Mouse (Mus musculus) small intestine, adult 2 months (tissue): Measurements from ENCODE around the gene Wapl. TPM values are rescaled to one million over a fixed set of nuclear protein-coding genes. Genes with fewer than 3 reads are reported as not detected.

Source experiments
- H3K27ac ChIP-seq: fragments of 200-500 bp; 2 replicates; pipeline ENCODE4 v1.5.1; 2012; ENCODE audit warnings: low read depth, low read length, control low read depth, inconsistent platforms; ENCODE audit not compliant: insufficient read depth
- H3K27me3 ChIP-seq: fragments of 200-500 bp; 2 replicates; pipeline ENCODE4 v1.6.1; 2012; ENCODE audit warnings: mild to moderate bottlenecking, moderate library complexity, low read length, inconsistent platforms; ENCODE audit not compliant: control insufficient read depth, insufficient read depth
- H3K36me3 ChIP-seq: fragments of 200-500 bp; 2 replicates; pipeline ENCODE4 v1.6.1; 2012; ENCODE audit warnings: mild to moderate bottlenecking, low read length, control low read depth, inconsistent platforms; ENCODE audit not compliant: control insufficient read depth, insufficient read depth
- H3K4me1 ChIP-seq: fragments of 200-500 bp; 2 replicates; pipeline ENCODE4 v1.6.1; 2012; ENCODE audit warnings: low read length, inconsistent platforms, mixed read lengths; ENCODE audit not compliant: control insufficient read depth, insufficient read depth, insufficient read length
- H3K4me3 ChIP-seq: fragments of 200-500 bp; 2 replicates; pipeline ENCODE4 v1.5.1; 2012; ENCODE audit warnings: low read depth, mild to moderate bottlenecking, control low read depth, inconsistent platforms, low read length, moderate library complexity
- CTCF ChIP-seq: fragments of 200-500 bp; IDR thresholded peaks from 2 replicates; pipeline ENCODE4 v1.5.1; 2012; ENCODE audit warnings: low read depth, mild to moderate bottlenecking, control low read depth, inconsistent platforms, low read length, moderate library complexity, mixed read lengths; ENCODE audit not compliant: insufficient replicate concordance, insufficient read length; ENCODE audit errors: extremely low read depth
- POLR2A ChIP-seq: fragments of 200-500 bp; IDR thresholded peaks from 2 replicates; pipeline ENCODE4 v1.6.1; 2012; ENCODE audit warnings: low read depth, mild to moderate bottlenecking, control low read depth, inconsistent platforms, low read length, moderate library complexity
- WGBS: fragments of 180-500 bp; shearing (Covaris S2); methylation state at CpG from one replicate; pipeline ENCODE4 v1.1.7; 2018; 5-methylcytosine and 5-hydroxymethylcytosine counted together
- polyA plus RNA-seq: library from polyadenylated mRNA; depleted of rRNA; stranded (reverse); fragments of >200 nt; gene quantifications from 2 replicates; pipeline ENCODE4 v1.2.3, GENCODE M21; 2012; rRNA removed

The Wapl gene
- polyA plus RNA-seq, 1 experiment, result 6.0 TPM

DNA sequence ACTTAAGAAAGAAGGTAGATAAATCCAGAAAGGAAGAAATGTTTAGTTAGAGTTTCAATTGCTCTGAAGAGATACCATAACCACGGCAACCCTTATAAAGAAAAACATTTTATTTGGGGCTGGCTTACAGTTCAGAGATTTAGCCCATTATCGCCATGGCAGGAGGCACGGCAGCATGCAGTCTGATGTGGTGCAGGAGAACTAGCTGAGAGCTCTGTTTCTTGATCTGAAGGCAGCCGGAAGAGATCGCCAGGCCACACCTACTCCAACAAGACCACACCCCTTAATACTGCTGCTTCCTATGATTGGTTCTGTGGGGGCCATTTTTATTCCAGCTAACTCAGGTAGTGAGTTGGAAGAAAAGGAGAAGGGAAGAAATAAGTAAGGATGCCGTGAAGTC lies 100.5 kb downstream of the Wapl start:
- peak overlapping the region; percentile 62 for H3K27ac ChIP-seq
- no peak for TF ChIP-seq CTCF
- no peak for TF ChIP-seq POLR2A

GRCm38 (mm10) chr14:34776719-34777385 lies 103.1 kb downstream of the Wapl start:
- no peak overlapping the region for H3K27ac ChIP-seq
- no peaks in the 10 kb centered on the region for H3K27me3 ChIP-seq
- no peak overlapping the region for H3K4me3 ChIP-seq
- no peaks in the 10 kb centered on the region for H3K36me3 ChIP-seq
- H3K4me1 ChIP-seq, result peaks cover 19% of the 10 kb centered on the region; the same call in 1 of the 2 replicates
- no peak for TF ChIP-seq POLR2A
- no peak for TF ChIP-seq CTCF
- WGBS, result 89% methylated on average over 12 of the region's 12 CpGs

More for the DNA sequence above, 100.5 kb downstream of the Wapl start:
- Histone ChIP-seq H3K27me3 (no peaks in the 10 kb centered on the region), H3K4me1 (peaks cover 28% of the 10 kb centered on the region), H3K4me3 (no peak overlapping the region), H3K36me3 (no peaks in the 10 kb centered on the region)
- WGBS, result 70% methylated on average over 6 of the region's 6 CpGs

- WGBS, result 18% methylated on average over 10 of the region's 10 CpGs
- peak; percentile 81 for TF ChIP-seq CTCF
- no peak for TF ChIP-seq POLR2A
- Histone ChIP-seq H3K4me3 (no peak overlapping the region), H3K4me1 (peaks cover 19% of the 10 kb centered on the region; the same call in 1 of the 2 replicates), H3K27me3 (no peaks in the 10 kb centered on the region), H3K27ac (no peak overlapping the region), H3K36me3 (no peaks in the 10 kb centered on the region)
Measured at GRCm38 (mm10) chr14:34777810-34778209, 104.1 kb downstream of the Wapl start.

DNA sequence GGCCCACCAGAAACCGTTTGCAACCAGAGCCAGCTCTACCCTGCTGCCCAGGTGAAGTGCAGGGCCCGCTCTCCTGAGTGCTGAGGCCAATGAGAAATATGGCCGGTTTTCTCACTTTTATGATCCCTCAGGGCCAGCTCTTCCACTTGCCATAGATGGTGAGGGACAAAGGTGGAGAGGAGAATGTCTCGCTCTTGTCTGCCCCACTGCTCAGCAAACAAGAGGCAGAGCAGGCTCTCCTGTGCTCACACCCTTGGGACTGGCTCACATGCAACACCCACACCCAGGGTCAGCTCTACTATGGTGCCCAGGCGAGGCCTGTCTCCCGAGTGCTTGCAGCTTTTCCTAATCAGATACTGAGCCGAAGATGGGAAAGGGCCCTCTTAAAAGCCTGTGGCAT lies 105.0 kb downstream of the Wapl start:
- 43% methylated on average over 7 of the region's 7 CpGs for WGBS
- Histone ChIP-seq H3K27ac (peak overlapping the region; percentile 44), H3K4me1 (peaks cover 14% of the 10 kb centered on the region; the same call in 1 of the 2 replicates)

GRCm38 (mm10) chr14:34793406-34794037 lies 119.8 kb downstream of the Wapl start:
- Histone ChIP-seq H3K27ac (no peak overlapping the region), H3K4me1 (no peaks in the 10 kb centered on the region), H3K4me3 (no peak overlapping the region), H3K36me3 (no peaks in the 10 kb centered on the region), H3K27me3 (no peaks in the 10 kb centered on the region)
- 30% methylated on average over 1 of the region's 1 CpGs for WGBS
- TF ChIP-seq CTCF (no peak), POLR2A (no peak)

More for the DNA sequence above, 105.0 kb downstream of the Wapl start:
- TF ChIP-seq POLR2A (no peak), CTCF (no peak)
- Histone ChIP-seq H3K4me3 (no peak overlapping the region), H3K27me3 (no peaks in the 10 kb centered on the region), H3K36me3 (no peaks in the 10 kb centered on the region)

Other genes starting within 250 kb of the Wapl start
- gene Bmpr1a, start 170.6 kb upstream of the Wapl start, polyA plus RNA-seq, result 2.4 and 3.3 TPM in 2 replicates
- not detected in 2 replicates for gene 9230112D13Rik, start 151.1 kb upstream of the Wapl start, polyA plus RNA-seq
- gene Ldb3, start 85.2 kb upstream of the Wapl start, polyA plus RNA-seq, result 29.9 and 102 TPM in 2 replicates
- gene Opn4, start 73.8 kb upstream of the Wapl start, polyA plus RNA-seq, result not detected in 2 replicates
- gene Grid1, start 146.2 kb downstream of the Wapl start, polyA plus RNA-seq, result not detected in 2 replicates